Mouse (Mus musculus): ENCODE measurements around the gene Ghdc. TPM values are rescaled to one million over a fixed set of nuclear protein-coding genes. Genes with fewer than 3 reads are reported as not detected.
"Not testable (repeated sequence)": the region's sequence is repeated elsewhere in the genome, so short reads cannot be mapped to it uniquely, and the experiment has no call there.

The Ghdc gene
- polyA plus RNA-seq, 1 experiment from 2014 or later: 4.3 TPM

GRCm38 (mm10) chr11:100805535-100805934 lies 34.8 kb upstream of the Ghdc start:
- DNase-seq (ENCODE audit: low spot score): no peak
- WGBS: 78% methylated on average over 7 of the region's 7 CpGs
- Histone ChIP-seq H3K9me3 (replicated peaks) (no peaks in the 10 kb centered on the region), H3K27ac (no peak overlapping the region), H3K27me3 (ENCODE audit: low read depth, poor library complexity, severe bottlenecking) (no peaks in the 10 kb centered on the region), H3K36me3 (peaks cover 44% of the 10 kb centered on the region), H3K4me3 (no peak overlapping the region), H3K4me1 (peaks cover 6% of the 10 kb centered on the region)

GRCm38 (mm10) chr11:100804409-100804808 lies 33.7 kb upstream of the Ghdc start:
- H3K27me3 ChIP-seq (ENCODE audit: low read depth, poor library complexity, severe bottlenecking): no peaks in the 10 kb centered on the region
- H3K4me3 ChIP-seq: no peak overlapping the region
- no peak overlapping the region for H3K27ac ChIP-seq
- peaks cover 13% of the 10 kb centered on the region for H3K4me1 ChIP-seq
- 95% methylated on average over 10 of the region's 10 CpGs for WGBS
- H3K9me3 ChIP-seq (replicated peaks): no peaks in the 10 kb centered on the region
- no peak for DNase-seq (ENCODE audit: low spot score)
- peaks cover 46% of the 10 kb centered on the region for H3K36me3 ChIP-seq

GRCm38 (mm10) chr11:100799426-100799825 lies 28.7 kb upstream of the Ghdc start:
- Histone ChIP-seq H3K4me1 (peaks cover 8% of the 10 kb centered on the region), H3K9me3 (replicated peaks) (no peaks in the 10 kb centered on the region), H3K27me3 (ENCODE audit: low read depth, poor library complexity, severe bottlenecking) (no peaks in the 10 kb centered on the region), H3K4me3 (no peak overlapping the region), H3K27ac (no peak overlapping the region), H3K36me3 (peaks cover 55% of the 10 kb centered on the region)
- DNase-seq (ENCODE audit: low spot score): no peak
- 63% methylated on average over 5 of the region's 5 CpGs for WGBS

GRCm38 (mm10) chr11:100796585-100796984 lies 25.8 kb upstream of the Ghdc start:
- Histone ChIP-seq H3K27me3 (ENCODE audit: low read depth, poor library complexity, severe bottlenecking) (no peaks in the 10 kb centered on the region), H3K27ac (no peak overlapping the region), H3K4me3 (no peak overlapping the region), H3K9me3 (replicated peaks) (no peaks in the 10 kb centered on the region), H3K36me3 (peaks cover 30% of the 10 kb centered on the region), H3K4me1 (peaks cover 8% of the 10 kb centered on the region)
- 63% methylated on average over 8 of the region's 8 CpGs for WGBS
- no peak for DNase-seq (ENCODE audit: low spot score)

GRCm38 (mm10) chr11:100795386-100795785 lies 24.6 kb upstream of the Ghdc start:
- Histone ChIP-seq H3K36me3 (peaks cover 24% of the 10 kb centered on the region), H3K27me3 (ENCODE audit: low read depth, poor library complexity, severe bottlenecking) (no peaks in the 10 kb centered on the region), H3K27ac (no peak overlapping the region), H3K4me1 (peaks cover 8% of the 10 kb centered on the region), H3K9me3 (replicated peaks) (no peaks in the 10 kb centered on the region), H3K4me3 (no peak overlapping the region)
- WGBS: 93% methylated on average over 2 of the region's 2 CpGs
- no peak for DNase-seq (ENCODE audit: low spot score)

- Histone ChIP-seq H3K4me3 (no peak overlapping the region), H3K36me3 (peaks cover 19% of the 10 kb centered on the region), H3K27me3 (ENCODE audit: low read depth, poor library complexity, severe bottlenecking) (no peaks in the 10 kb centered on the region), H3K4me1 (peaks cover 24% of the 10 kb centered on the region), H3K9me3 (replicated peaks) (no peaks in the 10 kb centered on the region), H3K27ac (no peak overlapping the region)
- no peak for DNase-seq (ENCODE audit: low spot score)
- 84% methylated on average over 2 of the region's 2 CpGs for WGBS
Measured at GRCm38 (mm10) chr11:100791457-100792049, 20.8 kb upstream of the Ghdc start.

GRCm38 (mm10) chr11:100790644-100791043 lies 19.9 kb upstream of the Ghdc start:
- H3K9me3 ChIP-seq (replicated peaks); H3K27ac ChIP-seq; H3K4me3 ChIP-seq; H3K27me3 ChIP-seq (ENCODE audit: low read depth, poor library complexity, severe bottlenecking); DNase-seq (ENCODE audit: low spot score): not testable (repeated sequence)
- 87% methylated on average over 9 of the region's 9 CpGs for whole genome bisulfite sequencing
- Histone ChIP-seq H3K36me3 (peaks cover 15% of the 10 kb centered on the region; the same call in 1 of the 2 replicates), H3K4me1 (peaks cover 28% of the 10 kb centered on the region)

- no peak overlapping the region for H3K27ac ChIP-seq
Measured at GRCm38 (mm10) chr11:100789702-100790101, 18.9 kb upstream of the Ghdc start.

DNA sequence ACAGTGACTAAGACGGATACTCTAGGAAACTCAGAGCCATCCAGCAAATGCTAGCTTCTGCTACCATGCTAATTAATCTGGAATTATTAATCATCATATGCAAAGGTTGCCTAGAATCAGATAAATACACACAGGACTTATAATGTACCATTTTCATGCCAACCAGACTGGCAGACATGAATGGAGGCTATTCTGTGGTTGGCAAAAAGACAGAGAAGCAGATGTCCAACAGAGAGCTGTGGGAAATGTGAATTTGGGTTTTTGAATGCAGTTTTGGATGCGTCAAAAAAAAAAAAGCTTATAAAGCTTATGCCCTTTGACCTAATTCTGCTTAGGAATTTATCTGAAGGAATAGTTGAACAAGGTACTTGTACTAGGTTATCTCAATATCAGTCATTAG lies 15.0 kb upstream of the Ghdc start:
- WGBS: 93% methylated on average over 2 of the region's 2 CpGs
- H3K9me3 ChIP-seq (replicated peaks): no peaks in the 10 kb centered on the region
- H3K27me3 ChIP-seq (ENCODE audit: low read depth, poor library complexity, severe bottlenecking): no peaks in the 10 kb centered on the region
- H3K36me3 ChIP-seq: peaks cover 35% of the 10 kb centered on the region
- no peak for DNase-seq (ENCODE audit: low spot score)
- peaks cover 28% of the 10 kb centered on the region for H3K4me1 ChIP-seq
- no peak overlapping the region for H3K27ac ChIP-seq
- no peak overlapping the region for H3K4me3 ChIP-seq

More at GRCm38 (mm10) chr11:100789702-100790101, 18.9 kb upstream of the Ghdc start:
- Histone ChIP-seq H3K4me1 (peaks cover 28% of the 10 kb centered on the region), H3K9me3 (replicated peaks) (no peaks in the 10 kb centered on the region), H3K4me3 (no peak overlapping the region), H3K27me3 (ENCODE audit: low read depth, poor library complexity, severe bottlenecking) (no peaks in the 10 kb centered on the region), H3K36me3 (peaks cover 15% of the 10 kb centered on the region; the same call in 1 of the 2 replicates)
- DNase-seq (ENCODE audit: low spot score): no peak
- 86% methylated on average over 3 of the region's 3 CpGs for WGBS

DNA sequence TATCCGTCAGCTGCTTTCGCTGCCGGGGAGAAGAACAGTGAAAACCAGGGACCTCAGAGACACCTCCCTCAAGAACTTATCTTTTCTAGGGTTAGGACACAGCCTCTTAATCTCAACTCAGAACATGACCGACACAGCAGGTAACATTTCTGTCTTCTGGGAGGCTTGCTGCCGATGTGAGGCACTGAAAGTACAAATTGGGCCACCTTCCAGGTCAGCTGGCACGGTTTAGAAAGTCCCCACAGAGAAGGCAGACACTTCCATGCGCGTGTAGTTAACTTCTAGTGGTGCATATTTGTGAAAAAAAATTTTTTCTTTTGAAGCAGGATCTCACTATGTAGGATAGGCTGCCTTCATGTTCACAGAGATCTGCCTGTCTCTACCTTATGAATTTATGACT lies 13.5 kb upstream of the Ghdc start:
- H3K9me3 ChIP-seq (replicated peaks): no peaks in the 10 kb centered on the region
- H3K27me3 ChIP-seq (ENCODE audit: low read depth, poor library complexity, severe bottlenecking): no peaks in the 10 kb centered on the region
- H3K4me1 ChIP-seq: peaks cover 24% of the 10 kb centered on the region
- H3K36me3 ChIP-seq: peaks cover 31% of the 10 kb centered on the region
- DNase-seq (ENCODE audit: low spot score): no peak
- no peak overlapping the region for H3K27ac ChIP-seq
- no peak overlapping the region for H3K4me3 ChIP-seq
- 90% methylated on average over 8 of the region's 8 CpGs for WGBS

- Histone ChIP-seq H3K4me1 (peaks cover 15% of the 10 kb centered on the region), H3K9me3 (replicated peaks) (no peaks in the 10 kb centered on the region), H3K27me3 (ENCODE audit: low read depth, poor library complexity, severe bottlenecking) (no peaks in the 10 kb centered on the region), H3K4me3 (no peak overlapping the region), H3K36me3 (peaks cover 33% of the 10 kb centered on the region), H3K27ac (no peak overlapping the region)
- WGBS: 90% methylated on average over 13 of the region's 13 CpGs
- DNase-seq (ENCODE audit: low spot score): no peak
Measured at GRCm38 (mm10) chr11:100782568-100782967, 11.8 kb upstream of the Ghdc start.

DNA sequence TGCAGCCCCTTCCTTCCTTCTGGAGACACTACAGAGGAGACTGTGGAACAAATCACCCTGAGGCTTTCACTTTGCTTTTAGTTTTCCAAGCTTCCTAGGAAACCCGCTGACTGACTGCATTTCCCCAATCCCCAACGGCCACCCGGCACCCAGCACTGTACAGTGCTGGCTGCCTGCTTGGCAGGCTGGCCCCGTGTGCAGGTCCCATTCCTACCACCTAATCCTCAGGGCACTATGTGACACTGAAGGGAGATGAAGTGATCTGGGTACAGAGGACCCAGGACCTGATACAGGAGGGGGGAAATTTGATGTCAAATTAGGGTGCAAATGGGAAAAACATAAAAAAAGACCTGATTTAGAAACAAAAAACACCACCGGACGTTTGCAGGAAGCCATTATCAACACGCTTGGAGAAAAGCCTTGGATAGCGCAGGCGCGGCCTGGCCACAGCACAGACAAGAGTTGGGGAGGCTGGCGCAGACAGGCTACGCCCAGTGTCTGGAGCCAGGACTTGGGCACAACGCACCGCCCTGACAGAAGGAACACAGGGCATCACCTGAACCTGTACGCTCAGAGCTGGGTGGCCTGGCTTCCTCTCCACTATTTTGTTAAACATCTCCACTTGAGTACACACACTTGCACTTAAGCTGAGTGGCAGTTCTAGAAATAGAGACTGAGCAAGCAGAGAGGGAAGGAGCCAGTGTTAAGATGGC lies 11.2 kb upstream of the Ghdc start:
- Histone ChIP-seq H3K9me3 (replicated peaks) (no peaks in the 10 kb centered on the region), H3K4me1 (peaks cover 8% of the 10 kb centered on the region), H3K4me3 (no peak overlapping the region), H3K27me3 (ENCODE audit: low read depth, poor library complexity, severe bottlenecking) (no peaks in the 10 kb centered on the region), H3K36me3 (peaks cover 33% of the 10 kb centered on the region), H3K27ac (no peak overlapping the region)
- DNase-seq (ENCODE audit: low spot score): no peak
- 90% methylated on average over 15 of the region's 15 CpGs for WGBS

DNA sequence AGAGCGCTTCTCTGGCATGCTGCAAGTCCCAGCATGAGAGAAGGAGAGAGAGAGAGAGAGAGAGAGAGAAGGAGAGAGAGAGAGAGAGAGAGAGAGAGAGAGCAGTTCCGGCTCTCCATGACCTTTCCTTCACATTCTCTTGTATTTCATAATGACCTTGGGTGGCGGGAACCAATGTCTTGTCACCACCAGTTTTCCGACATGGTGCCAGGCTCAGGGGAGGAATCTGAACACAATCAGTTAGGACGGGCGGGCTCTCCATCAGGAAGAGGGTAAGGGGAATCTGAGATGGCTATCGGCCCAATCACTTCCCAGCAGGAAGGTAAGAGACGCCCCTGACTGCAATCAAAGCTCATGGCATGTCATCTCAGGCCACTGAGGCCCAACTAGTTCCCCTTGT lies 9.5 kb upstream of the Ghdc start:
- Histone ChIP-seq H3K36me3 (peaks cover 30% of the 10 kb centered on the region), H3K9me3 (replicated peaks) (no peaks in the 10 kb centered on the region), H3K27ac (no peak overlapping the region), H3K27me3 (ENCODE audit: low read depth, poor library complexity, severe bottlenecking) (no peaks in the 10 kb centered on the region), H3K4me1 (no peaks in the 10 kb centered on the region), H3K4me3 (no peak overlapping the region)
- no peak for DNase-seq (ENCODE audit: low spot score)
- 83% methylated on average over 8 of the region's 8 CpGs for WGBS
